Mouse (Mus musculus): ENCODE results near the gene Slc4a2. TPM values are rescaled to one million over a fixed set of nuclear protein-coding genes. Genes with fewer than 3 reads are reported as not detected.
A peak's percentile ranks its signal among the peaks of the same experiment; 100 is the strongest.

Gene Slc4a2
- total RNA-seq (2015): 11.4 and 13.1 TPM in 2 replicates
- 19.0 and 24.1 TPM in 2 replicates for total RNA-seq (2017)

DNA sequence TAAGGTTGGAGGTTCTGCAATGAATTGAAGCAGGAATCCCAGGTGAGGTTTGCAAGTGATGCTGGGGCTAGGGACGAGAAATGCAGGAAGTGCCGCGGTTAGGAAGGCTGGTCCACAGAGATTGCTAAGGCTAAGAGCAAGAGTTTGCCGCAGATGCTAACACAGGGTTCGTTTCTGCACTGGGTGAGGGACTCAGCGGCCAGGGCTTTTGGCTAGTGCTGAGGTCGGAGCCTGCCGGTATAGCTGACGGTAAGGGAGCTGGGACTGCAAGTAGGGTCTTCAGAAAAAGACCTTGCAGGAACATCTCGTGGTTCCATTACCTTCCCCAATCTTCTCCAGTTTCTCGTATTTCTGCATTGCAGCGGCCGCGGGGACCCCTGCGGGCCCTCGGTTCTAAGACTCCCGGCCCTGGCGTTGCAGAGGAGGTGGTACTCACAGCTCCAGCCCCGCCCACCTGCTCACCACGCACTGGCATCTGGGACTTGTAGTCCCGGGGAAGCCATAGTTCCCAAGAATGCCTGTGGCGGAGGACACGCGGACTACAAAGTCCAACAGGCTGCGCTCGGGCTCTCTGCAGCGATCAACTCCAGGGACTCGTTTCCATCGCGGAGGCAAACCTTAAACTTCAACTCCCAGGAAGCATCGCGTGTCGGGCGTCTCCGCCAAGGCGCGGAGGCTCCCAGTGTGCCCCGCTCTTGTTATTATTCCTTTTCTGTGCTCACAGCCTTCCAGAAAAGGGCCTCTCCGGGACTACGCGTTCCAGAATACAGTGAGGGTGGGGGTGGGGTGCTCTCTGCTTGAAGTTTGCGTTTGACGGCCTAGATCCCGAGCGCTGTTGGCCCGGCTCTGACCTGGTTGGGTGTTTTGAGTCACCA lies at the start of gene Slc4a2, which contains the start of gene Cdk5:
Gene Slc4a2 (plus strand): TSS at position 709 of the 875 bp plus-strand sequence.
Gene Cdk5 (minus strand): TSS at position 402 of the 875 bp plus-strand sequence.
- ATAC-seq (replicated peaks; ENCODE audit: poor library complexity): peak; percentile 89

DNA sequence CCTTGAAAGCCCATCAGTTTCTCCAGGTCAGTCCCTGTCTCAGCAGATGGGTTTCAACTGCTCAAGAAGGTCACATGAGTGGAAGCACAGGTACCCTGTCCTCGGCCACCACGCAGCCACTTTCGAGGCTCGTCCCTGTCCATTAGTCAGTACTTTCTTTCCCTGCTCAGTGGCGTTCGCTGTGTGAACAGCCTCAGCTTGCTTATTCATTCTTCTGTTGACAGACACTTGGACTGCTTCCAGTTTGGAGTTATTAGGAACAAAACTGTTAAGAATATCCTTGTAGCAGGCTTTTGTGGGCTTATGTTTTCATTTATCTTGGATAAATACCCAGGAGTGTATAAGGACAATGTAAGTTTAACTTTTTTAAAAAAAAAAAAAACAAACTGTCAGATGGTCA lies 49.4 kb upstream of the Slc4a2 start:
- no peak for ATAC-seq (replicated peaks; ENCODE audit: poor library complexity)

DNA sequence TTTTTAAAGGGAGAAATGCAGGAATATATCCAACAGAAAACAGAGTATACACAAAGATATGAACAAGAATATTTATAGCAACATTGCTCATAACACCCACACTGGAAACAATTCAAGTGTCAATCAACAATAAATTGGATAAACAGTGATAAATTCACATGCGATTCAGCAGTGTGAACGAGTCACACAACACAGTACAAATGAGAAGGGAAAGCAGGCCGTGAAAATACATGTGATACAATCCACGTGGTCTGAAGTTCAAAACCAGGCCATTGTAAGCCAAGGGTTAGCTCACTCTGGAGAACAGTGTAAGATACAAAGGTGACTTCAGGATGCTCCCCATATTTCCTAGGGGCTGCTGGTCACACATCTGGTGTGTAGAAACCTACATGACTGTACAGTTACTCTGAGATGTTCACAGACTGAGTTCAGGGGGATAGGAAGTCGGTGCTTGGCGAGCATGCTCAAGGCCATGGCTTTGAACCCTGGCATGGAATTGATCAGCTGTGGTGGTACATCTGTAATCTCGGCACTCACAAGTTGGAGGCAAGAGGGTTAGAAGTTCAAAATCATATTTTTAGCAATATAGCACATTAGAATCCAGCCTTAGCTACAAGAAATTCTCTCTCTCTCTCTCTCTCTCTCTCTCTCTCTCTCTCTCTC lies 48.8 kb upstream of the Slc4a2 start:
- ATAC-seq (replicated peaks; ENCODE audit: poor library complexity): no peak

DNA sequence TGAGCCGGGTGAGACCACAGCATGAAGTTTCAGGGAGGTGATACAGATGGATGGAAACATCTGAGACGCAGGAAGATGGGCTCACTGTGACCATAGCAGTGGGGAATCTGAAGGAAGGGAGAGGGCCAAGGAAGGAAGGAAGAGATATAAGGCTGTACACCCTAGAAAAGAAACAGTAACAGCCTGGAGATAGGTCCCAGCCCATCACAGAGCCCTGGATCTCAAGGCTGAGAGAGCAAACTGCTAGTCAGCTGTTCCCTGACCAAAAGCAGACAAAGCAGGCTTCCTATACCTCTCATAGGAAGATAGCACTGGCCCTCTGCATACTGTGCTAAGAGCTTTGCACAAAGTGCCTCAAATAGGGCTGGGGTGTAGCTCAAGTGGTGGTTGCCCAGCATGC lies 44.9 kb upstream of the Slc4a2 start:
- ATAC-seq (replicated peaks; ENCODE audit: poor library complexity): no peak

DNA sequence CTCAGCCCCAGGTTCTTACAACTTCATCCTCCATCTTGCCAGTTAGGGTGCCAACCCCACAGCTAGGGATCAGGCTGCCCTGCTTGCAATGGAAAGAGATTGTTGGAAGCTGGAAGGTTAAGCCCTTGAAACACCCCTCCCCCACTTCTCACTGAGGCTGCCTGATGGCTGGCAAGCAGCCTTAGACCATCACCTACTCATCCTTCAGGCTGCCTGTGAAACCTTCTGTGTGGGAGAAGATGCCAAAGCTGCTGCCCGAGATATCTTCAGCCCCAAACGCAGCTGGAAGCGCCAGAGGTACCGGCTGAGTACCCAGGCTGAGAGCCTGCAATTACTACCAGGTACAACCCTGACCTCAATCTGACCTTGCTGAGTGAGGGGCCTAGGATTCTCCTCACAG lies 44.1 kb upstream of the Slc4a2 start:
- no peak for ATAC-seq (replicated peaks; ENCODE audit: poor library complexity)

DNA sequence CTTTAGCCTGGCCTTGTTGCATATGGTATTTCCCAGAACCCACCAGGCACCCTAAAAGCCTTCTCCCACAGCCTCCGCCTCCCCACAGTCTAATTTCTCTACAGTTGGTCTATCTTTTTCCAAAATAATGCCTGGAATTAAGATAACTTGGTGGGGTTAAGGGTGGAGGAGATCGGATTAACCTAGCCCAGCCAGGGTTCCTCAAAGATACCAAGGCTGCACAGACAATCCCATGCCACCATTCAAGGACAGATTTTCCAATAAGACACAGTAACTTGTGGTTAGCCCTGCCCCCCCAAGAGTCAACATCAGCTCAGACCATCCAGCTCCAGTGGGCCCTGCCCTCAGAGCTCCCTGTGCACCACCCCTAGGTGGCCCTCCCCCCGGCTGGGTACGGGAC lies 43.1 kb upstream of the Slc4a2 start:
- no peak for ATAC-seq (replicated peaks; ENCODE audit: poor library complexity)

DNA sequence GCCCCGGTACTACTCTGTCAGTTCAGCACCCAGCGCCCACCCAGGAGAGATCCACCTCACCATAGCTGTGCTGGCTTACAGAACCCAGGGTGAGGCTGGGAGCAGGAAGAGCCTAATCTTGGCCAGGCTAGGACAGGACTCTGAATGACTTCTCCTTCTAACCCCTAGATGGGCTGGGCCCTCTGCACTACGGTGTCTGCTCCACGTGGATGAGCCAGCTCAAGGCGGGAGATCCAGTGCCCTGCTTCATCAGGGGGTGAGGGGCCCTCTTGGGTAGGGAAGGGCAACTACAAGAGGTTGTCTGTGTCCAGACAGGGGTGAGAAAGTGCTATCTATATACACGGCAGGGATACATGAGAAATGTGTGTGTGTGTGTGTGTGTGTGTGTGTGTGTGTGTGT lies 42.2 kb upstream of the Slc4a2 start:
- ATAC-seq (replicated peaks; ENCODE audit: poor library complexity): no peak

DNA sequence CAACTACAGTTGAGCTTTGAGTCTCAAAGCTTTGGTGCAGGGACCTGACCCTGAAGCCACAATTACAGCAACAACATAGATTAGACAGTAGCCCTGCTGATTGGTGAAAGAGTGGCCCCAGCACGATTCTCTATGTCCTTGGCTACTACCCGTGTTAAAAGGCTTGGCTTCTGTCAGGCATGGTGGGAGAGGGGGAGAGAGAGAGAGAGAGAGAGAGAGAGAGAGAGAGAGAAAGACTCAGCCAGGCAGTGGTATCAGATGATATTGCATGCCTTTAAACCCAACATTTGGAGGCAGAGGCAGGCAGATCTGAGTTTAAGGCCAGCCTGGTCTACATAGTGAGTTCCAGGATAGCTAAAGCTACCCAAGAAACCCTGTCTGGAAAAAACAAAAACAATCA lies 41.6 kb upstream of the Slc4a2 start:
- ATAC-seq (replicated peaks; ENCODE audit: poor library complexity): no peak

DNA sequence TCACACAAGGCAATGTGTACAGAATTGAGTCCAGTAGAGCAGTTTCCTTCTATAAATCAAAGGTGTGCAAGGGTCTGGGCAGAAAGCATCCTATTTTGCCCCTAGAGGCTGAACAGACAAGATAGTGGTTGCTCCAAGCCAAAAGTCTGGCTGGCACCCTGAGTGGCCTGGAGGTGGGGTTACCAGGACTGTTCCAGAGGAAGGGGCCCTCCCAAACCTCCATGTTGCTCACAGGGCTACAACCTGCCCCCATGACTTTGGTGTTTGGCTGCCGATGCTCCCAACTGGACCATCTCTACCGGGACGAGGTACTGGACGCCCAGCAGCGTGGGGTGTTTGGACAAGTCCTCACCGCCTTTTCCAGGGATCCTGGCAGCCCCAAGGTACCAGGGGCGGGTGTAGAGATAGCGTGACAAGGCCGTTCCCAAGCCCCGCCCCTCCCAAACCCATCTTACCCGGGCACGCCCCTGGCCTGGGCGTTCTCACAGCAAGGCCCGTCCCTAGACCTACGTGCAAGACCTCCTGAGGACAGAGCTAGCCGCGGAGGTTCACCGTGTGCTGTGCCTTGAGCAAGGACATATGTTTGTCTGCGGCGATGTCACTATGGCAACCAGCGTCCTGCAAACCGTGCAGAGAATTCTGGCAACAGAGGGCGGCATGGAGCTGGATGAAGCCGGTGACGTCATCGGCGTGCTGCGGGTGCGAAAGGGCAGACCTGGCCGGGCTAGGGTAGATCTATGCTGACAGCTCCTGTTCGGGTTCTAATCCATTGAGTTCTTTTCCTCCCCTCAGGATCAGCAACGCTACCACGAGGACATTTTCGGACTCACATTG lies 40.4 kb upstream of the Slc4a2 start:
- peak; percentile 78 for ATAC-seq (replicated peaks; ENCODE audit: poor library complexity)

DNA sequence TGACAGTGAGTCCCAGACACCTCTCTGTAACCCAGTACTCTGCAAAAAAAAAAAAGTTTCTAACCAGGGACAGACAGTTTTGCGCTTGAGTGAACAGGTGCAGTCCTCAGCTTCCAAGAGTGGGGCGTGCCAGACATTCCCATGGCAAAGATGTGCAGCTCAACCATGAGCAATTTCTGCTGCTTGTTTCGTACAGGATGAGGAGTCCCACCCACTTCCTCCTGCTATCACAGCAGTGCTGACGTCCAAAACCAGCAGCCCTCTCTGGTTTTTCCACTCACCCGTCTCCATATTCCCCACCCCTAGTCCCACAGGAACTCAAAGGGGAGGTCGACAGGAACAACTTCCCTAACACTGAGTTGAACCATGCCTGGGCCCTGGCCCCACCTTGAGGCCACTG lies 39.2 kb upstream of the Slc4a2 start:
- ATAC-seq (replicated peaks; ENCODE audit: poor library complexity): peak; percentile 15

DNA sequence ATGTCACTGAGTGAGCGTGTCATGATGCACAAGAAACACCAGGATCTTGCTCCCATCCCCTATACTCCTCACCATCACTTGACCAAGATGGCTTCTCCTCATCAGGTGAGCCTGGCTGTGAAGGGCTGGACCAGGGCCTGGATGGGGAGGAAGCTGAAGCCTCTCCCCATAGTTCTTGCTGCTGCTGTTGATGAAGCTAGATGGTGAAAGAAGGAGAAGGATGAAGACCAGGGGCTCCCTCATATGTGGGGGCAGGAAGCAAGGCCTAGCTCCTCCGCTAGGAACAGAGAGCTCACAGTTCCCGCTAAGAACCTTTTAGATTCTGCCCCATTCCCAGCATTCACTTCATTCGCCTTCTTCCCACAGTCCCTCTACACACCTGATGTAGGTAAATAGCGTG lies 38.3 kb upstream of the Slc4a2 start:
- no peak for ATAC-seq (replicated peaks; ENCODE audit: poor library complexity)

DNA sequence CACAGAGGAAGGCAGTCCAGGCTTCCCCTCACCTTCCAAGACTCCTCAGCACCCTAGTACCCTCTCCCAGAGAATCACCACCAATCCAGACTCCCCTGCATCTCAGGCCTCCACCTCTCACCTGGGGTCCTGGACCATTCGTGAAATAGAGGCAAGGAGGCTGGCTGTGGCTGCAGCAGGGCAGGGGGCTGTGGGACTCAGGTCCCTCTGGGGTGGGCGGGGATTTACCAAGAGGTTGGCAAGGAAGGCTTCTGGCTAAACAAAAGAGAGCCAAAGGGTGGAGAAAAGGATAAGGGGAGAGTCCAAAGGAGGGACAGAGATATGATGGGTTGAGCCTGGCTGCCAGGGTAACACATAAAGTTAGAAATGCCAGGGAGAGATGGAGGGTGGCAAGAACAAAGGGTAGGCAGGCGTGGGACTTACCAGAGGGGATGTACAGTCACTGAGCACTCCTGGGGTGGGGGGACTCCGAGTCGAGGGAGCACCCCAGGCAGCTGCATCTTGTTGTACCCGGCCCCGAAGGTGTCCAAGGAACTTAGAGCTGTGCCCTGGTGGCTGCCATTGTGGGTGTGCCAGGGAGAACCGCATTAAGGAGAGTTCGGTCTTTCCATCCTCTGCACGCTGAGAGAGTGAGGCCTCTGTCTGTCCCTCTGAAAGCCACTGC lies 37.6 kb upstream of the Slc4a2 start:
- ATAC-seq (replicated peaks; ENCODE audit: poor library complexity): no peak

DNA sequence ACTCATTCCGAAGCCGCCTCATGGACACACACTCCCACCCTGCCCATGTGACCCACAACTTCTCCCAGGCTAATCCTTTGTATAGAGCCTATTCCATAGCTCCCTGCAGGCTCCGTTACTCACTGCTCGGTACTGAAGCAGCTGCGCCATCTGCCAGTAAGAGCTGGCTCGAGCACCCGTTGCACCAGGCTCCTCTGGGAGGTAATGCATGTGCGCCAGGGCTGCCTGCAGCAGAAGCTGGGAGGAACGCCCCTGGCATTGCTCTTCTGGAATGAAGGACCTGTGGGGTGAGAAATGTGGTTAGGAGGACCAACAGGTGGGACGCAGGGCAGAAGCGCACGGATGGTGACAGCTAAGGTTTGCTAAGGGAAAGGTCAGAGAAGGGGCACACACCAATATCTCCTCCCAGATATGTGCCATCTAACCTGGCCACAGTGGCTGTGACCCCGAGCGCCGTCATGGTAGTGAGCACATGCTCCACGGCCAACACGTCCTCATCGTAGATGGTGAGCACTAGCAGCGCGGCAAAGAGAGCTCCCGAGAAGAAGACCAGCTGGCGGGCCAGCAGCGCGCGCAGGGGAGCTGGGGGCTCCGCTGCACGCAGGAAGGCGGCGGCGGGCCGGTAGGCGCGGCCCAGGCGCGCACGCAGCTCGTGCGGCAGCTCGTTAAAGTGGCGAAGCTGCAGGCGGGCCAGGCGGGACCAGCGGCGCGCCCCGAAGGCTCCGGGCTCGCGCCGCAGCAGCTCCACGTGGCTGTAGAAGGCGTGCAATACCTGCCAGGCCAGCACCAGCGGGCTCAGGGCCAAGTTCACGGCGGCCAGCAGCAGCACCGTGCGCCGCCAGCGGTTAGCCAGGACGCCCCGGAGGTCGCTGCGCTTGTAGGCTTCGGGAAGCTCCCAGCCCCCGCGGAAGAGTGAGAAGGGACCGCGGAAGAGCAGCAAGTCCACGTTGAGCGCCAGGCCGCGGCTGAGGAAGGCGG lies 36.1 kb upstream of the Slc4a2 start:
- peak; percentile 12 for ATAC-seq (replicated peaks; ENCODE audit: poor library complexity)

DNA sequence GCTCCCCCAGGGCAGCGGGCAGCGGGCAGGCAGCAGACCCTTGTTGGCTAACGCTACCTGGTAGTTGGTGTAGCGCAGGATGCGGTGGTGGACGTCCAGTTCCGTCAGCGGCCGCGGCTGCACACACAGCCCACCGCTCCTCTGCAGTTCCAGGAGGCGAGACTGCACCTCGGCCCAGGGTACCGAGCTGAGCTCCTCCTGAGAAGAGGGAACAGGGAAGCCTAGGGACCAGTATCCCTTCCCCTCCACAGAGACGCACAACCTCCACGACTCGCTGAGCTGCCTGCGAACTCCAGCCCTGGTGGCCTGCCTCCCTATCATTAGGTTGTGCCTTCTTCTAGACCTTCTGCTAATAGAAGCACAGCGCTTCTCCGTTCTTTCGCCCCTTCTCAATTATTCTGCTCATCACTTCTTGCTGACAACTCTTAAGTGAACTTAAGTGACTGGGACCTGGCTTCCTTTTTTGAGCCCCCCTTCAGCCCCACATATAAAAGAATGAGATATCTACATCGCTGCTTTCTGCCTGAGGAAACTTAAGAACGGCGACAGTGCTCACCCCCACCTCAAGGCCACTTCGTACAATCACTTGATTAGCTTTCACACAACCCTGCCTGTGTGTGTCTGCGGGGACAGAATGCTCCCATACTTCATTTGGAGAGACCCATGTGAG lies 35.3 kb upstream of the Slc4a2 start:
- no peak for ATAC-seq (replicated peaks; ENCODE audit: poor library complexity)

DNA sequence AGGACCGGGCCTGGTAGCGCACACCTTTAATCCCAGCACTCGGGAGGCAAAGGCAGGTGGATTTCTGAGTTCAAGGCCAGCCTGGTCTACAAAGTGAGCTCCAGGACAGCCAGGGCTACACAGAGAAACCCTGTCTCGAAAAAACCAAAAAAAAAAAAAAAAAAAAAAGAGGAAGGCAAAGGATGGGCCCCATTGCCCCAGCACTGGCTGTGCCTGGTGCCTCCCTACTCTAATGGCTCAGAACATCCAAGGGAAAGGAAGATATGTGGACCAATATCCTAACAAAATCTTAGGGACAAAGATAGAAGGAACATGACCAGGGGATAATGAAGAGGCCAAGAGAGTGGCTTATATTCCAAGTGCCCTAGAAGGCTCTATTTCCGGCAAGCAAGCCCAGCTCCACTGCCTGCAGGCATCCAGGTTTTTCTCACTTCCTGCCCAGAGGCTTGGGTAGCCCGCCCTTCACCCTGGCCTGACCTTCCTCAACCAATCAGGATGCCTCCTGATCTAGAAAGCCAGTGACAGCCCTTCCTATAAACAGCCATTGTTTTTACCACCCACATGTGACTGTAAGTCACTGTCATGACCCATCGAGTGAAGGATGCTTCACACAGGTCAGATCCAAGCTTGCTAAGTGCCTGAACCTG lies 34.5 kb upstream of the Slc4a2 start:
- ATAC-seq (replicated peaks; ENCODE audit: poor library complexity): peak; percentile 46

DNA sequence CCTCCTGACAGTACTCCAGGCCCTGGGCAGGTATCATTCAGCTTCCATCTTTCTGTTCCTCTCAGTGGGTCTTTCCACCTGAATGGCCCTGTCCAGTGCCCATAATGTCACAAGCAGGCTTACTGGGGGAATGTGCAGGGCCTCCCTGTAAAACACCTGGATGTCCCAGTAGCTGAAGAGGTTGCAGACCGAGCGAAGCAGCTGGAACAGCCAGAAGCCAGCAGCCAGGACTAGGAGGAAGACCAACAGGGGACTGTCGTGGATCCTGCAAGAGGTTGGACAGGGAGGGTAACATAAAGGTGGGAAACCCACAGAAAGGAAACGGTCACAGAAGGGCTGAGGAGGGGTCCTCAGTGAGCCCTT lies 34.0 kb upstream of the Slc4a2 start:
- ATAC-seq (replicated peaks; ENCODE audit: poor library complexity): no peak

DNA sequence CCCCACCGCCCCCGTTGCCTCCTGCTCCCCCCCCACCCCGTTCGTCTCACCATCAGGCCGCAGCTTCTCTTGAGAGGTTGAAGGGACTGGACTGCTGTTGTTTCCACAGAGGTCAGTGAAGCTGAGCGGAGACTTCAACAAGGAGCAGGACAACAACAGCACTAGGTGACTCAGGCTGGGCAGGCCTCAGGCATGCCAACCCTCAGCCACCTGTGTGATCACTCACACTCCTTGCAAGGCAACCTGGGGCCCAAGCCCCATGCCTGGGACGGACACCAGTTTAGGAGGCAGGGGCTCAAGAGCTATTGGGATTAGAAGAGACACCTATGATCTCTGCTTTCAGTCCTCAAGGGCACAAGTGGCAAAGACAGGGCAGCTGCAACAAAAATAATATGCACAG lies 31.8 kb upstream of the Slc4a2 start, which contains the start of gene Atg9b:
Gene Atg9b (minus strand): TSS at position 280 of the 400 bp plus-strand sequence.
- no peak for ATAC-seq (replicated peaks; ENCODE audit: poor library complexity)

DNA sequence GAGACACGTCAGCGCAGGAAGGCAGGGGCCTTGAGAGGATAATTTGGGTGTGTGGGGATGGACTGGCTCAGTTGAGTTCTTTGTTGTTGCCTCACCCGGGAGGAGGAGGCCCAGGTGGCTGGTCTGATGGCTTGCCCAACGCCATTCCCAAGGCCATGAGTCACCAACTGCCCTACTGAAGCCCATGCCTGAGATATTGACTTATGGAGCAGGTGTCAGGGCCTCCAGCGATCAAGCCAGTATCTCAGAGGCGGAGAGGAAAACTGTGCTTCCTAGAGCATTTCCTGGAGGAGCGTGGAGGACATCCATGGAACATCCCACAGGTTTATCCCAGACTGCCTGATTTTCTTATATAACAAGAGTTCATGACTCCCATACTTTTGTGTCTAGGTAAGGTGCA lies 30.9 kb upstream of the Slc4a2 start:
- ATAC-seq (replicated peaks; ENCODE audit: poor library complexity): no peak
